Mouse (Mus musculus) CH12.LX (cell line): ENCODE results near the gene Emg1. TPM values are rescaled to one million over a fixed set of nuclear protein-coding genes. Genes with fewer than 3 reads are reported as not detected.

ENCODE experiments used
- DNase-seq: peaks from one replicate; pipeline ENCODE4 v3.0.0-alpha.2; 2013; ENCODE audit errors: extremely low read depth
- H3K27ac ChIP-seq: 2 replicates; pipeline ENCODE4 v1.5.1; 2012; ENCODE audit warnings: low read depth, mild to moderate bottlenecking, control low read depth, moderate library complexity; ENCODE audit not compliant: insufficient read depth
- H3K27me3 ChIP-seq: replicated peaks from 2 replicates; pipeline ENCODE3; 2012; ENCODE audit warnings: inconsistent platforms
- H3K36me3 ChIP-seq, 2 experiments: replicated peaks in 1 of 2; 2 replicates each; pipeline versions ENCODE3 to v1.6.1; 2012; ENCODE audit warnings: inconsistent platforms in 1 of 2, low read length in 1 of 2, mild to moderate bottlenecking in 1 of 2, mixed read lengths in 1 of 2, moderate library complexity in 1 of 2; ENCODE audit not compliant: control insufficient read depth in 1 of 2, insufficient read depth in 1 of 2
- H3K4me1 ChIP-seq, 2 experiments: 2 replicates each; pipeline ENCODE4 v1.6.1; 2012; ENCODE audit warnings: inconsistent platforms in 1 of 2, moderate library complexity in 1 of 2; ENCODE audit not compliant: insufficient read depth in 2 of 2, control insufficient read depth in 1 of 2
- H3K4me2 ChIP-seq: 2 replicates; pipeline ENCODE4 v1.6.1; 2012; ENCODE audit warnings: low read depth, mild to moderate bottlenecking, control low read depth; ENCODE audit not compliant: poor library complexity, insufficient read depth, severe bottlenecking
- H3K4me3 ChIP-seq, 3 experiments: fragments of 150-350 bp in 1 of 3; sonication (generic) in 1 of 3; replicated peaks in 1 of 3; 2 replicates each; pipeline versions ENCODE3 to v1.5.1; 2011 to 2012; ENCODE audit warnings: low read depth in 2 of 3, low read length in 2 of 3, mild to moderate bottlenecking in 2 of 3, moderate library complexity in 2 of 3, control low read depth in 1 of 3, improper control_type of control experiment in 1 of 3, inconsistent platforms in 1 of 3, mixed read lengths in 1 of 3; ENCODE audit not compliant: poor library complexity in 1 of 3
- H3K79me2 ChIP-seq: replicated peaks from 2 replicates; pipeline ENCODE4 v1.6.1; 2012; ENCODE audit warnings: mild to moderate bottlenecking, moderate library complexity; ENCODE audit not compliant: control insufficient read depth, poor library complexity, insufficient read depth, severe bottlenecking; ENCODE audit errors: extremely low read depth
- H3K9ac ChIP-seq: 2 replicates; pipeline ENCODE4 v1.6.1; 2012; ENCODE audit warnings: low read depth, mild to moderate bottlenecking, control low read depth, moderate library complexity; ENCODE audit not compliant: insufficient read depth
- H3K9me3 ChIP-seq: replicated peaks from 2 replicates; pipeline ENCODE3; 2012; ENCODE audit warnings: low read length, inconsistent platforms, mixed read lengths
- BHLHE40 ChIP-seq: IDR thresholded peaks from 2 replicates; pipeline ENCODE4 v1.6.1; 2011; ENCODE audit warnings: mild to moderate bottlenecking, low read depth, low read length, improper control_type of control experiment
- CHD1 ChIP-seq: IDR thresholded peaks from 2 replicates; pipeline ENCODE4 v1.6.1; 2012; ENCODE audit warnings: low read depth, low read length, improper control_type of control experiment, inconsistent platforms
- CHD2 ChIP-seq: IDR thresholded peaks from 2 replicates; pipeline ENCODE4 v1.6.1; 2011; ENCODE audit warnings: low read length, improper control_type of control experiment
- CTCF ChIP-seq, 2 experiments: IDR thresholded peaks in 1 of 2; conservative IDR thresholded peaks in 1 of 2; 2 replicates each; pipeline ENCODE4 v1.5.1; 2011 to 2012; ENCODE audit warnings: low read depth in 2 of 2, low read length in 2 of 2, improper control_type of control experiment in 1 of 2, inconsistent platforms in 1 of 2, mild to moderate bottlenecking in 1 of 2, moderate library complexity in 1 of 2
- E2F4 ChIP-seq: IDR thresholded peaks from 2 replicates; pipeline ENCODE4 v1.6.1; 2011; ENCODE audit warnings: low read depth, low read length, improper control_type of control experiment; ENCODE audit not compliant: insufficient replicate concordance
- ELF1 ChIP-seq: IDR thresholded peaks from 2 replicates; pipeline ENCODE4 v1.6.1; 2014; ENCODE audit warnings: low read depth, mild to moderate bottlenecking, inconsistent platforms, low read length, improper control_type of control experiment
- EP300 ChIP-seq: IDR thresholded peaks from 2 replicates; pipeline ENCODE4 v1.6.1; 2011; ENCODE audit warnings: low read length, improper control_type of control experiment
- HCFC1 ChIP-seq: IDR thresholded peaks from 2 replicates; pipeline ENCODE4 v1.6.1; 2012; ENCODE audit warnings: low read depth, mild to moderate bottlenecking, inconsistent platforms, low read length, improper control_type of control experiment
- JUN ChIP-seq: IDR thresholded peaks from 2 replicates; pipeline ENCODE4 v1.6.1; 2011; ENCODE audit warnings: low read depth, mild to moderate bottlenecking, low read length, improper control_type of control experiment, moderate library complexity; ENCODE audit not compliant: insufficient read depth
- JUND ChIP-seq: conservative IDR thresholded peaks from 2 replicates; pipeline ENCODE4 v1.6.1; 2011; ENCODE audit warnings: low read depth, low read length, improper control_type of control experiment
- MAFK ChIP-seq: IDR thresholded peaks from 2 replicates; pipeline ENCODE4 v1.6.1; 2011; ENCODE audit warnings: low read length, improper control_type of control experiment; ENCODE audit not compliant: insufficient replicate concordance
- MAX ChIP-seq: IDR thresholded peaks from 2 replicates; pipeline ENCODE4 v1.6.1; 2011; ENCODE audit warnings: low read length, improper control_type of control experiment
- MAZ ChIP-seq: IDR thresholded peaks from 2 replicates; pipeline ENCODE4 v1.6.1; 2012; ENCODE audit warnings: low read depth, mild to moderate bottlenecking, inconsistent platforms, low read length, improper control_type of control experiment, moderate library complexity
- MXI1 ChIP-seq: IDR thresholded peaks from 2 replicates; pipeline ENCODE4 v1.6.1; 2011; ENCODE audit warnings: mild to moderate bottlenecking, low read depth, low read length, improper control_type of control experiment
- MYC ChIP-seq: IDR thresholded peaks from 2 replicates; pipeline ENCODE4 v1.6.1; 2011; ENCODE audit warnings: low read depth, mild to moderate bottlenecking, improper control_type of control experiment, low read length
- PAX5 ChIP-seq: IDR thresholded peaks from 2 replicates; pipeline ENCODE4 v1.6.1; 2012; ENCODE audit warnings: low read length, inconsistent platforms, mixed read lengths
- POLR2A ChIP-seq: IDR thresholded peaks from 2 replicates; pipeline ENCODE4 v1.6.1; 2011; ENCODE audit warnings: low read depth, mild to moderate bottlenecking, improper control_type of control experiment, low read length
- POLR2AphosphoS2 ChIP-seq: IDR thresholded peaks from 2 replicates; pipeline ENCODE4 v1.6.1; 2011; ENCODE audit warnings: low read depth, low read length, improper control_type of control experiment
- RAD21 ChIP-seq: IDR thresholded peaks from 2 replicates; pipeline ENCODE4 v1.6.1; 2011; ENCODE audit warnings: low read depth, mild to moderate bottlenecking, low read length, improper control_type of control experiment, moderate library complexity
- RCOR1 ChIP-seq: conservative IDR thresholded peaks from 2 replicates; pipeline ENCODE4 v1.6.1; 2012; ENCODE audit warnings: low read depth, mild to moderate bottlenecking, inconsistent platforms, low read length, improper control_type of control experiment
- UBTF ChIP-seq: IDR thresholded peaks from 2 replicates; pipeline ENCODE4 v1.6.1; 2012; ENCODE audit warnings: low read depth, mild to moderate bottlenecking, inconsistent platforms, low read length, improper control_type of control experiment, moderate library complexity
- USF1 ChIP-seq: IDR thresholded peaks from 2 replicates; pipeline ENCODE4 v1.6.1; 2014; ENCODE audit warnings: low read depth, mild to moderate bottlenecking, inconsistent platforms, low read length, improper control_type of control experiment
- ZKSCAN1 ChIP-seq: IDR thresholded peaks from 2 replicates; pipeline ENCODE4 v1.6.1; 2012; ENCODE audit warnings: low read depth, inconsistent platforms, low read length, improper control_type of control experiment, borderline replicate concordance
- ZNF384 ChIP-seq: IDR thresholded peaks from 2 replicates; pipeline ENCODE4 v1.6.1; 2012; ENCODE audit warnings: low read depth, low read length, improper control_type of control experiment, inconsistent platforms
- dilution Hi-C: fragments of 300-500 bp; cut with MboI; formaldehyde crosslinking; loops from 2 replicates; pipeline ENCODE4 v1.14.3; 2020; ENCODE audit warnings: low sequenced_read_pairs; ENCODE audit not compliant: extremely low pct_unique_long_range_greater_than_20kb, extremely low pct_ligation_motif_present
- in situ Hi-C: fragments of 300-500 bp; cut with MboI; formaldehyde crosslinking; loops from 3 replicates; pipeline ENCODE4 v1.14.3; 2019; ENCODE audit warnings: low sequenced_read_pairs, low pct_ligation_motif_present, low pct_unique_long_range_greater_than_20kb, mixed read lengths
- polyA plus RNA-seq: library from polyadenylated mRNA; unstranded; fragments of >175 nt; gene quantifications from 2 replicates; pipeline ENCODE4 v1.2.1, GENCODE M21; 2012; ENCODE audit warnings: low read depth; ENCODE audit not compliant: insufficient read length
- total RNA-seq, 2 experiments: library from RNA; depleted of rRNA; stranded (reverse); fragments of 300-350 nt in 1 of 2; fragments of >200 nt in 1 of 2; gene quantifications; 2 replicates each; pipeline ENCODE4 v1.2.3; 2012 to 2014

Emg1 gene
- total and polyA plus RNA-seq, 3 experiments = 301 to 481 (median 352) TPM

GRCm38 (mm10) chr6:124732476-124733370, 20.7 kb upstream of the Emg1 start (continued):
- TF ChIP-seq CHD1 = peak; percentile 50; the same call in 1 of the 2 replicates

- Histone ChIP-seq H3K9me3 (no peaks in the 10 kb centered on the region), H3K4me3 (peak overlapping the region; percentile 69 to 78 (median 77)), H3K4me1 (peaks cover 28 to 67% of the 10 kb centered on the region in 2 experiments), H3K27ac (peak overlapping the region; percentile 93), H3K79me2 (peaks cover 36% of the 10 kb centered on the region), H3K36me3 (peaks cover 36 to 49% of the 10 kb centered on the region in 2 experiments), H3K9ac (peak overlapping the region; percentile 71), H3K27me3 (no peaks in the 10 kb centered on the region), H3K4me2 (peak overlapping the region; percentile 63)
- dilution Hi-C loops = no loop called here
- no peak for TF ChIP-seq POLR2A
- no peak for TF ChIP-seq RCOR1
- TF ChIP-seq MYC = 0 out of 2 replicates have a peak, but pooled peaks have one; percentile 54
- no peak for TF ChIP-seq UBTF
- no peak for TF ChIP-seq ZKSCAN1
- TF ChIP-seq BHLHE40 = peak; percentile 80
- TF ChIP-seq MAZ = no peak
- no peak for TF ChIP-seq JUND
- TF ChIP-seq CHD1 = no peak
- TF ChIP-seq ZNF384 = no peak
- DNase-seq = no peak
- in situ Hi-C loops = no loop called here
These were observed 19.1 kb upstream of the Emg1 start for GRCm38 (mm10) chr6:124731038-124731437.

- Histone ChIP-seq H3K4me2 (peak overlapping the region; percentile 78), H3K4me3 (peak overlapping the region in 2 of 3 experiments; percentile 30 to 69), H3K9me3 (no peaks in the 10 kb centered on the region), H3K4me1 (peaks cover 33 to 68% of the 10 kb centered on the region in 2 experiments), H3K27ac (peak overlapping the region; percentile 96), H3K9ac (peak overlapping the region; percentile 71), H3K27me3 (no peaks in the 10 kb centered on the region), H3K36me3 (peaks cover 46 to 58% of the 10 kb centered on the region in 2 experiments), H3K79me2 (peaks cover 36% of the 10 kb centered on the region)
- in situ Hi-C loops = no loop called here
- dilution Hi-C loops = no loop called here
- DNase-seq = peak; percentile 94
- TF ChIP-seq POLR2A (peak; percentile 71), ZNF384 (no peak), MXI1 (no peak), CHD2 (peak; percentile 65; the same call in 1 of the 2 replicates), HCFC1 (0 out of 2 replicates have a peak, but pooled peaks have one; percentile 7), E2F4 (no peak), ZKSCAN1 (no peak), JUN (no peak; the same call in 1 of the 2 replicates), PAX5 (no peak), CHD1 (peak; percentile 90; the same call in 1 of the 2 replicates), RCOR1 (no peak), EP300 (peak; percentile 42), CTCF (conservative IDR thresholded peaks at IDR 0.05 in 1 of 2, IDR thresholded peaks at IDR 0.05 in 1 of 2; ENCODE audit: low read depth in 2 of 2, low read length in 2 of 2) (no peak), BHLHE40 (peak; percentile 92), JUND (peak; percentile 30; the same call in 1 of the 2 replicates), MAX (peak; percentile 87), POLR2AphosphoS2 (peak; percentile 72; the same call in 1 of the 2 replicates), MAFK (0 out of 2 replicates have a peak, but pooled peaks have one; percentile 30), USF1 (peak; percentile 90), ELF1 (0 out of 2 replicates have a peak, but pooled peaks have one; percentile 33), UBTF (no peak), RAD21 (no peak)
These were observed 18.1 kb upstream of the Emg1 start for GRCm38 (mm10) chr6:124729850-124730705.
